Mouse (Mus musculus): ENCODE measurements around the gene Ank2.

DNA sequence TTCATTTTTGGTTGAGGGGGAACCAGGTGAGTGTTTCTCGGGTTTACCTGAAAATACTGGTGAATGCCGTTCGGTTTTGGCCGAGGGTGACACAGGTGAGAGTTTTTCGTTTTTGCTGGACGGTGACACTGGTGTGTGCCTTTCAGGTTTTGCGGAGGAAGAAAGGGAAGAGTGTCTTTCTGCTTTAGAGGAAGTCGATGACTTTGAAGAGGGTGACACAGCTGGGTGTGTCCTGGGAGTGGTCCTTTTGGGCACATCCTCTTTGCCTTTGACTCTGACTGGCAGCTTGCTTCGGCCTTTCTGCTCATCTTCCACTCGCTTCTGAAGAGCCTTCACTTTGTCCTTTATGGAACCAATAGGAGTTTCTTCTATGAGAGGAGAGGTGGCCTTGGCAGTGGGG lies 552.6 kb downstream of the Ank2 start:
- TF ChIP-seq CTCF (IDR thresholded peaks at IDR 0.05; ENCODE audit: low read depth, low read length) (no peak), GATA1 (IDR thresholded peaks at IDR 0.05; ENCODE audit: borderline replicate concordance, low read length) (no peak), GATA2 (IDR thresholded peaks at IDR 0.05; ENCODE audit: borderline replicate concordance, low read depth, low read length) (no peak)

All from G1E (cell line).